Mouse (Mus musculus): ENCODE results near the gene Ubox5. TPM values are rescaled to one million over a fixed set of nuclear protein-coding genes. Genes with fewer than 3 reads are reported as not detected.

The Ubox5 gene
- polyA plus RNA-seq, 1 experiment from 2014 or later = 7.5 TPM

DNA sequence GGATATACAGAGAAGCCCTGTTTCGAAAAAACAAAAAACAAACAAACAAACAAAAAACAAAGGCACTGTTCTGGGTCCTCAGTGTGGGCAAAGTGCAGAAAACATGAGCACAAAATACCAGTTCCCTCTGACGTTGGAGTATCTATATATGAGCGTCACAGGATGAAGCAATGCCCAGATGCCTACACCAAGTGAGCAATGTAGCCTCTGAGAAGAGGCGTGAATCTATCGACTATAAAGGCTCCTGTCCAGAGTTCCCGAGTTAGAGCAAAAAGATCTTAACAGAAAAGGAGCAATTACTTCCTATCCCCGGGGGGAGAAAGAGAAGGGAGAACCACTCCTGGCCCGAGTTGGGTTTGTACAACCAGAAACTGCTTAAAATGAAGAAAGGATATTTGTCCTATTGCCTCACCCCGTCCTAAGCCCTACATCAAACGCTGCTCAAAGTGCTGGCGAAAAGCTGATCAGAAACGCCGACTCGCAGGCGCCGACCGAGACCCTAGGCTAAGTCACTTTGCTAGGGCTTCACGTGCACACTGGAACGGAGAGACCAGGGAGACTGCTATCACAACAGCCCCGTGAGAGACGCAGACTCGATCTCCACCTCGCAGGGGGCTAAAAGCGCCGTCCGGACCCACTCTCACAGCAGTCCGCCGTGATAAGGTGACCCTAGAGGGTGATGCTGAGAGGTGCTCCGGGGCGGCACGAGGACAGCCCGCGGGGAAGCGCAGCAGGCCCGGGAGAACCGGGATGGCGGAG lies 579 bp downstream of the Ubox5 start:
- 2% methylated on average over 37 of the region's 37 CpGs for WGBS
- ATAC-seq (replicated peaks; ENCODE audit: low FRiP score, low read depth) (peak; percentile 41; the same call in 1 of the 2 replicates), DNase-seq (ENCODE audit: low spot score) (peak; percentile 27)
- no peak for TF ChIP-seq CTCF (IDR thresholded peaks at IDR 0.05; ENCODE audit: low read depth)
- Histone ChIP-seq H3K4me1 (replicated peaks; ENCODE audit: insufficient read depth, low read length) (peaks cover 10% of the 10 kb centered on the region; the same call in 1 of the 2 replicates), H3K9me3 (replicated peaks; ENCODE audit: low read length) (no peaks in the 10 kb centered on the region), H3K9ac (ENCODE audit: low read depth, low read length) (peak overlapping the region; percentile 79), H3K36me3 (ENCODE audit: insufficient read depth, low read length) (peaks cover 11% of the 10 kb centered on the region), H3K27me3 (ENCODE audit: insufficient read depth, low read length) (no peaks in the 10 kb centered on the region), H3K4me3 (replicated peaks; ENCODE audit: low read depth, low read length) (peak overlapping the region; percentile 87), H3K27ac (peak overlapping the region; percentile 78), H3K4me2 (ENCODE audit: low read length) (peak overlapping the region; percentile 80)

DNA sequence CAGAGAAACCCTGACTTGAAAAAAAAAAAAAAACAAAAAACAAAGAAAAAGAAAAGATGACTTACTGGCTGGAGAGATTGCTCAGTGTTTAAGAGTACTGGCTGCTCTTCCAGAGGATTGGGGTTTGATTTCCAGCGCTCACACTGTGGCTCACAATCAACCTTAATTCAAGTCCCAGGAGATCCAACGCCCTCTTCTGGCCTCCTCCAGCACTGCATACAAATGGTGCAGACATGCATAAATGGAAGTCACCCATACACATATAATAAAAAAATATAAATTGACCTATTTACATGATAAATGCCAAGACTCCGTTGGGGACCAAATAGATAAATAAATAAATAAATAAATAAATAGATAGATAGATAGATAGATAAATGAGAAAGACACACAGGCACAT lies 1.4 kb downstream of the Ubox5 start:
- peak overlapping the region; percentile 87; the same call in 1 of the 2 replicates for H3K4me3 ChIP-seq (replicated peaks; ENCODE audit: low read depth, low read length)
- 0 out of 2 replicates have a peak, but pooled peaks cover 5% of the 10 kb centered on the region for H3K4me1 ChIP-seq (replicated peaks; ENCODE audit: insufficient read depth, low read length)
- H3K27ac ChIP-seq = no peak overlapping the region
- WGBS = 67% methylated on average over 3 of the region's 3 CpGs
- TF ChIP-seq CTCF (IDR thresholded peaks at IDR 0.05; ENCODE audit: low read depth) = peak; percentile 38; the same call in 1 of the 2 replicates
- no peaks in the 10 kb centered on the region for H3K9me3 ChIP-seq (replicated peaks; ENCODE audit: low read length)
- no peaks in the 10 kb centered on the region for H3K27me3 ChIP-seq (ENCODE audit: insufficient read depth, low read length)
- ATAC-seq (replicated peaks; ENCODE audit: low FRiP score, low read depth) (no peak), DNase-seq (ENCODE audit: low spot score) (no peak)
- H3K9ac ChIP-seq (ENCODE audit: low read depth, low read length) = no peak overlapping the region
- H3K36me3 ChIP-seq (ENCODE audit: insufficient read depth, low read length) = peaks cover 9% of the 10 kb centered on the region; the same call in 1 of the 2 replicates
- H3K4me2 ChIP-seq (ENCODE audit: low read length) = peak overlapping the region; percentile 80

DNA sequence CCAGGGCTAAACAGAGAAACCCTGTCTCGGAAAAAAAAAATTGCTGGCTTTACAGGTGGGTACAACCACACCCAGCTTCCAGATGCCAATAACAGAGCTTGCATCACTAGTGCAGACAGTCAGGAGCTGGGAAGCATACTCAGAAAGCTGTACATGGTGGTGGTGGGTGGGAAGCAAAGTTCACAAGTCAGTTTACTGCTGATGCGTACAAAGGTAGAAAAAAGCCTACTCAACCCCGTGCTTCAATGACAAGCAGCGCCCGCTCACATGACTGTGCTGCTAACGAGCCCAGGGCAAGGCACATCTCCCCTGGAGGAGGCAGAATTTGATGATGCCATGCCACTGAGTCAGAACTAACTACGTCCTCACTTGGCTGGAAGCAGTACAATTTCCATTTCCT lies 10.9 kb downstream of the Ubox5 start:
- H3K4me1 ChIP-seq (replicated peaks; ENCODE audit: insufficient read depth, low read length) = no peaks in the 10 kb centered on the region
- no peak overlapping the region for H3K9ac ChIP-seq (ENCODE audit: low read depth, low read length)
- no peaks in the 10 kb centered on the region for H3K9me3 ChIP-seq (replicated peaks; ENCODE audit: low read length)
- TF ChIP-seq CTCF (IDR thresholded peaks at IDR 0.05; ENCODE audit: low read depth) = no peak
- H3K4me2 ChIP-seq (ENCODE audit: low read length) = no peak overlapping the region
- DNase-seq (ENCODE audit: low spot score) = no peak
- H3K27ac ChIP-seq = no peak overlapping the region
- H3K27me3 ChIP-seq (ENCODE audit: insufficient read depth, low read length) = no peaks in the 10 kb centered on the region
- H3K4me3 ChIP-seq (replicated peaks; ENCODE audit: low read depth, low read length) = no peak overlapping the region
- peaks cover 30% of the 10 kb centered on the region; the same call in 1 of the 2 replicates for H3K36me3 ChIP-seq (ENCODE audit: insufficient read depth, low read length)
- 85% methylated on average over 7 of the region's 7 CpGs for WGBS
- 0 out of 2 replicates have a peak, but pooled peaks have one; percentile 54 for ATAC-seq (replicated peaks; ENCODE audit: low FRiP score, low read depth)

DNA sequence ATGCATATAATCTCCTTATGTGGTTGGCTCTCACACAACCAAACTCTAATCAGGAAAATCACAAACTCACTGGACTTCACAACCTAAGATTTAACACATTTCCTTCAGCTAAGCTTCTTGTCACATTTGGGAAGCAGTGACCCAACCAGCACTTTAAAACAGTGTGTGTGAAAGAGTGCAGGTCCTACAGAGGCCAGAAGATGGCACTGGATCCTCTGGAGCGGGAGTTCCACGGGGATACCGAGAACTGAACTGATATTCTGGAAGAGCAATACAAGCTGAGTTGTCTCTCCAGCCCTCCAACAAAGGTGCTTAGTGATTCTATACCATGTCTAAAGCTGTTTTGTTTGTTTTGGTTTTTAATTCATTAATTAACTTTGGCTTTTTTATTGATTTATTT lies 16.7 kb downstream of the Ubox5 start:
- no peak for ATAC-seq (replicated peaks; ENCODE audit: low FRiP score, low read depth)
- no peak for DNase-seq (ENCODE audit: low spot score)
- no peaks in the 10 kb centered on the region for H3K4me1 ChIP-seq (replicated peaks; ENCODE audit: insufficient read depth, low read length)
- no peak overlapping the region for H3K4me3 ChIP-seq (replicated peaks; ENCODE audit: low read depth, low read length)
- H3K36me3 ChIP-seq (ENCODE audit: insufficient read depth, low read length) = peaks cover 21% of the 10 kb centered on the region; the same call in 1 of the 2 replicates
- WGBS = 75% methylated on average over 3 of the region's 3 CpGs
- H3K9me3 ChIP-seq (replicated peaks; ENCODE audit: low read length) = no peaks in the 10 kb centered on the region
- TF ChIP-seq CTCF (IDR thresholded peaks at IDR 0.05; ENCODE audit: low read depth) = peak; percentile 63
- H3K27me3 ChIP-seq (ENCODE audit: insufficient read depth, low read length) = no peaks in the 10 kb centered on the region
- no peak overlapping the region for H3K27ac ChIP-seq
- no peak overlapping the region for H3K9ac ChIP-seq (ENCODE audit: low read depth, low read length)
- no peak overlapping the region for H3K4me2 ChIP-seq (ENCODE audit: low read length)

DNA sequence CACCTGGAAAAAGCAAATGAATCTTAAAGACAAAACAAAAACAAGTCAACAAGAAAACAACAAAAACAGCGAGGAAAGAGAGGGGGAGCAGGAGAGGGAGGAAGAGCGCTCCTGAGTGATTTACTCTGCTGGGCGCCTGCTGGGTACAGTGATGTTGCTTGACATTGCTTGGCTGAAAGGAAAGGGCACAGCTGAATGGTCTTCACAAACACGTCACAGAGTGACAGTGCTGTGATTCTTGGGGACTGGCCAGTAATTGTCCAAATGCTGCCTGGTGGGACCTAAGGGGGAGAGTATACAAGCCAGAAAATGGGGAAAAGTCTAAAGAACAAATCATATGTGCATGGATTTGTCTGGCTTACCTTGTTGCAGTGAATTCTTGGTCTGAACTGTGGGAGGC lies 27.6 kb downstream of the Ubox5 start:
- Histone ChIP-seq H3K4me2 (ENCODE audit: low read length) (no peak overlapping the region), H3K9me3 (replicated peaks; ENCODE audit: low read length) (no peaks in the 10 kb centered on the region), H3K36me3 (ENCODE audit: insufficient read depth, low read length) (peaks cover 36% of the 10 kb centered on the region), H3K27me3 (ENCODE audit: insufficient read depth, low read length) (no peaks in the 10 kb centered on the region), H3K27ac (no peak overlapping the region), H3K4me1 (replicated peaks; ENCODE audit: insufficient read depth, low read length) (no peaks in the 10 kb centered on the region), H3K4me3 (replicated peaks; ENCODE audit: low read depth, low read length) (no peak overlapping the region), H3K9ac (ENCODE audit: low read depth, low read length) (no peak overlapping the region)
- whole genome bisulfite sequencing = 77% methylated on average over 4 of the region's 4 CpGs
- TF ChIP-seq CTCF (IDR thresholded peaks at IDR 0.05; ENCODE audit: low read depth) = no peak
- DNase-seq (ENCODE audit: low spot score) (no peak), ATAC-seq (replicated peaks; ENCODE audit: low FRiP score, low read depth) (no peak)

DNA sequence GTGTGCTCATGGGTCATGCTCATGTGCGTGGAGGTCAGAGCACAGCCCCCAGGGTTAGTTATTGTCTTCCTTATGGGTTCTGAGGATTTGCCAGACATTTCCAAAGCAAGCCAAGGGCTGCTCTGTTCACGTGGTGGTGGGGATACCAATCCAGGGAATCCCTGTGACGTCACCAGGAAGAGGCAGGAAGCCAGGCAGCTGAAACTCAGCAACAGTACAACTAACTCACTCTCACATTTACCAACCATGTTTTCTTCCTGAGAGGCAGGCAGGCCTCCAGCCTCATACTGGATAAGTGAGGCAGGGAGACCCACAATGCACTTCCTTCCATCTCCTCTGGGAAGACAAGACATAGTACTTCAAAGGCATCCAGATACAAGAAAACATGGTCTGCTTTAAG lies 31.4 kb downstream of the Ubox5 start:
- DNase-seq (ENCODE audit: low spot score) (no peak), ATAC-seq (replicated peaks; ENCODE audit: low FRiP score, low read depth) (no peak)
- Histone ChIP-seq H3K4me1 (replicated peaks; ENCODE audit: insufficient read depth, low read length) (no peaks in the 10 kb centered on the region), H3K9me3 (replicated peaks; ENCODE audit: low read length) (no peaks in the 10 kb centered on the region), H3K4me3 (replicated peaks; ENCODE audit: low read depth, low read length) (no peak overlapping the region), H3K9ac (ENCODE audit: low read depth, low read length) (no peak overlapping the region), H3K27me3 (ENCODE audit: insufficient read depth, low read length) (no peaks in the 10 kb centered on the region), H3K4me2 (ENCODE audit: low read length) (no peak overlapping the region), H3K27ac (no peak overlapping the region), H3K36me3 (ENCODE audit: insufficient read depth, low read length) (peaks cover 39% of the 10 kb centered on the region)
- no peak for TF ChIP-seq CTCF (IDR thresholded peaks at IDR 0.05; ENCODE audit: low read depth)
- 82% methylated on average over 3 of the region's 3 CpGs for WGBS

Data from kidney, postnatal 0 days (tissue).